Mouse (Mus musculus) urinary bladder, postnatal 10 days (tissue): ENCODE results near the gene Slc7a10.

Experiments
- DNase-seq: peaks from one replicate; pipeline ENCODE4 v3.0.0; 2022; ENCODE audit warnings: low spot score

The Slc7a10 gene

GRCm38 (mm10) chr7:35172519-35172918 lies 13.7 kb upstream of the Slc7a10 start:
- no peak for DNase-seq

GRCm38 (mm10) chr7:35175533-35175932 lies 10.7 kb upstream of the Slc7a10 start:
- no peak for DNase-seq

- no peak for DNase-seq
Measured at GRCm38 (mm10) chr7:35176412-35177381, 9.5 kb upstream of the Slc7a10 start.

- DNase-seq = no peak
Measured at GRCm38 (mm10) chr7:35184833-35185724, 1.1 kb upstream of the Slc7a10 start.

GRCm38 (mm10) chr7:35189699-35190098 lies 3.5 kb downstream of the Slc7a10 start:
- DNase-seq = no peak

GRCm38 (mm10) chr7:35191276-35191675 lies 5.1 kb downstream of the Slc7a10 start:
- no peak for DNase-seq

GRCm38 (mm10) chr7:35197022-35197421 lies 10.8 kb downstream of the Slc7a10 start:
- no peak for DNase-seq

GRCm38 (mm10) chr7:35198981-35199754 lies 13.0 kb downstream of the Slc7a10 start:
- DNase-seq = no peak

GRCm38 (mm10) chr7:35199755-35200154 lies 13.6 kb downstream of the Slc7a10 start:
- DNase-seq = no peak

- DNase-seq = no peak
Measured at GRCm38 (mm10) chr7:35211791-35212190, 25.6 kb downstream of the Slc7a10 start.

- DNase-seq = no peak
Measured at GRCm38 (mm10) chr7:35214442-35215222, 28.4 kb downstream of the Slc7a10 start.

GRCm38 (mm10) chr7:35215225-35215624 lies 29.0 kb downstream of the Slc7a10 start, which contains the start of gene Lrp3:
Gene Lrp3, minus strand, starts transcription at chr7:35215498.
- DNase-seq = no peak

- no peak for DNase-seq
Measured at GRCm38 (mm10) chr7:35215731-35216130, 29.5 kb downstream of the Slc7a10 start.

- no peak for DNase-seq
Measured at GRCm38 (mm10) chr7:35220694-35221365, 34.6 kb downstream of the Slc7a10 start.

- no peak for DNase-seq
Measured at GRCm38 (mm10) chr7:35230333-35230732, 44.1 kb downstream of the Slc7a10 start.

- no peak for DNase-seq
Measured at GRCm38 (mm10) chr7:35232796-35233455, 46.7 kb downstream of the Slc7a10 start.

GRCm38 (mm10) chr7:35233861-35234260 lies 47.7 kb downstream of the Slc7a10 start:
- no peak for DNase-seq

GRCm38 (mm10) chr7:35234361-35235245 lies 48.4 kb downstream of the Slc7a10 start:
- DNase-seq = peak; percentile 94

GRCm38 (mm10) chr7:35235308-35235707 lies 49.1 kb downstream of the Slc7a10 start:
- DNase-seq = no peak
